Mouse (Mus musculus): ENCODE measurements around the gene Tpm3.

DNA sequence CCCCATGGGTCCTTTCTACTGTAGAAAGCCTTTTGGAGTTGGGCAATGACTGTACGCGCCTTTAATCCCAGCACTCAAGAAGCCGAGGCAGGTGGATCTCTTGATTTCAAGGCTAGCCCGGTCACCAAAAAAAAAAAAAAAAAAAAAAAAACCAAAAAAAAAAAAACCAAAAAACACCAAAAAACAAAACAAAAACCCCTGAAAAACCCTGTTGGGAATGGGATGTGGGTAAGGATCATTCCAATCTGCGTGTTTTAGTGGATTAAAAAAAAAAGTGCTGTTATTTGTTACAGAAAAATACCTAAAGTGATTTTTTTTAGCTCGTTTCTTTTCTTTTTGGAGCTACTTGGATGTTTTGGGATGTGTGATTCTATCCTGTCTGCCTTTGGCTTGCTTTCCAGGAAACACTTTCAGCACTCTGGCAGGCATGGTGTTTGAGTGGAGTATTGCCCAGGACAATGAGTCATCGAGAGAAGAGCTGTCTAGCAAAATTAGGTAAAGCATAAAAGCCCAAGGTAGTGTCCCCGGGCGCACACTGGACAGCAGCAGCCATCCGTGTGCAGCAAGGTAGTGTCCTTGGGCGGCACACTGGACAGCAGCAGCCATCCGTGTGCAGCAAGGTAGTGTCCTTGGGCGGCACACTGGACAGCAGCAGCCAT lies 45.8 kb downstream of the Tpm3 start:
- TF ChIP-seq POLR2A (IDR thresholded peaks at IDR 0.05; ENCODE audit: insufficient read depth, low read length), result no peak
- TF ChIP-seq CTCF (IDR thresholded peaks at IDR 0.05; ENCODE audit: low read depth, low read length), result no peak
